Mouse (Mus musculus) frontal cortex, postnatal 10 days (tissue): ENCODE measurements around the gene Srpk2.
"Not testable (repeated sequence)": the region's sequence is repeated elsewhere in the genome, so short reads cannot be mapped to it uniquely, and the experiment has no call there.

Experiments used
- DNase-seq, 2 experiments: peaks; one replicate each; pipeline ENCODE4 v3.0.0; 2022; ENCODE audit warnings: low spot score in 2 of 2, mixed read lengths in 1 of 2

The Srpk2 gene

GRCm38 (mm10) chr5:23507210-23507609 is 177.2 kb downstream of the Srpk2 start:
- DNase-seq = no peak

- no peak for DNase-seq
These were observed 178.8 kb downstream of the Srpk2 start for GRCm38 (mm10) chr5:23505578-23505977.

- no peak for DNase-seq
These were observed 182.0 kb downstream of the Srpk2 start for GRCm38 (mm10) chr5:23502317-23502937.

GRCm38 (mm10) chr5:23501582-23502316 is 182.7 kb downstream of the Srpk2 start:
- no peak for DNase-seq

- no peak for DNase-seq
These were observed 183.7 kb downstream of the Srpk2 start for GRCm38 (mm10) chr5:23500715-23501114.

- DNase-seq = no peak
These were observed 185.2 kb downstream of the Srpk2 start for GRCm38 (mm10) chr5:23499257-23499656.

- DNase-seq = no peak
These were observed 186.5 kb downstream of the Srpk2 start for GRCm38 (mm10) chr5:23497920-23498319.

GRCm38 (mm10) chr5:23496933-23497332 is 187.5 kb downstream of the Srpk2 start:
- DNase-seq = no peak

GRCm38 (mm10) chr5:23496396-23496795 is 188.0 kb downstream of the Srpk2 start:
- no peak for DNase-seq

- no peak for DNase-seq
These were observed 193.6 kb downstream of the Srpk2 start for GRCm38 (mm10) chr5:23490797-23491196.

- DNase-seq = no peak
These were observed 195.2 kb downstream of the Srpk2 start for GRCm38 (mm10) chr5:23489231-23489630.

- DNase-seq = no peak
These were observed 200.6 kb downstream of the Srpk2 start for GRCm38 (mm10) chr5:23483811-23484210.

- no peak for DNase-seq
These were observed 211.1 kb downstream of the Srpk2 start for GRCm38 (mm10) chr5:23473098-23473873.

- DNase-seq = no peak
These were observed 217.9 kb downstream of the Srpk2 start for GRCm38 (mm10) chr5:23466546-23466945.

- DNase-seq = no peak
These were observed 219.7 kb downstream of the Srpk2 start for GRCm38 (mm10) chr5:23464743-23465142.

- DNase-seq = no peak
These were observed 220.2 kb downstream of the Srpk2 start for GRCm38 (mm10) chr5:23464247-23464646.

- DNase-seq = no peak
These were observed 222.7 kb downstream of the Srpk2 start for GRCm38 (mm10) chr5:23461688-23462087.

- DNase-seq = not testable (repeated sequence)
These were observed 230.9 kb downstream of the Srpk2 start for GRCm38 (mm10) chr5:23453561-23453960.
